Mouse (Mus musculus) limb, embryonic 12.5 days (tissue): ENCODE measurements around the gene Dcakd. TPM values are rescaled to one million over a fixed set of nuclear protein-coding genes. Genes with fewer than 3 reads are reported as not detected.
A peak's percentile ranks its signal among the peaks of the same experiment; 100 is the strongest.

Experiments used
- ATAC-seq: fragments of 200-750 bp; cut with Nextera tagmentation; 2 replicates; pipeline ENCODE4 v1.8.0; 2017; ENCODE audit warnings: low read depth, moderate TSS enrichment; ENCODE audit not compliant: insufficient number of reproducible peaks, insufficient read depth, low FRiP score, low TSS enrichment
- H3K27ac ChIP-seq: fragments of 300-500 bp; sonication (generic); 2 replicates; pipeline ENCODE4 v1.5.1; 2016; ENCODE audit warnings: mild to moderate bottlenecking, moderate library complexity
- H3K27me3 ChIP-seq: fragments of 300-500 bp; sonication (generic); 2 replicates; pipeline ENCODE4 v1.6.1; 2016; ENCODE audit warnings: mild to moderate bottlenecking, moderate library complexity
- H3K36me3 ChIP-seq: fragments of 300-500 bp; sonication (generic); 2 replicates; pipeline ENCODE4 v1.6.1; 2016; ENCODE audit warnings: mild to moderate bottlenecking, moderate library complexity
- H3K4me1 ChIP-seq: fragments of 300-500 bp; sonication (generic); replicated peaks from 2 replicates; pipeline ENCODE4 v1.6.1; 2016
- H3K4me2 ChIP-seq: fragments of 300-500 bp; sonication (generic); 2 replicates; pipeline ENCODE4 v1.6.1; 2016; ENCODE audit warnings: mild to moderate bottlenecking, moderate library complexity
- H3K4me3 ChIP-seq: fragments of 300-500 bp; sonication (generic); replicated peaks from 2 replicates; pipeline ENCODE4 v1.5.1; 2016; ENCODE audit warnings: mild to moderate bottlenecking
- H3K9ac ChIP-seq: fragments of 300-500 bp; sonication (generic); replicated peaks from 2 replicates; pipeline ENCODE4 v1.6.1; 2016; ENCODE audit warnings: mild to moderate bottlenecking, moderate library complexity
- H3K9me3 ChIP-seq: fragments of 300-500 bp; sonication (generic); 2 replicates; pipeline ENCODE4 v1.6.1; 2016; ENCODE audit warnings: mild to moderate bottlenecking, moderate library complexity
- WGBS: fragments of 180-500 bp; shearing (Covaris S2); methylation state at CpG from one replicate; pipeline ENCODE4 v1.1.7; 2016; 5-methylcytosine and 5-hydroxymethylcytosine counted together
- polyA plus RNA-seq: library from polyadenylated mRNA; unstranded; fragments of >200 nt; fragmentation: Nextera tagmentation; extraction: Ambion mirVana; gene quantifications from 2 replicates; pipeline ENCODE4 v1.2.1, GENCODE M21; 2016

Dcakd gene
- polyA plus RNA-seq, 1 experiment from 2014 or later, result 167 TPM

DNA sequence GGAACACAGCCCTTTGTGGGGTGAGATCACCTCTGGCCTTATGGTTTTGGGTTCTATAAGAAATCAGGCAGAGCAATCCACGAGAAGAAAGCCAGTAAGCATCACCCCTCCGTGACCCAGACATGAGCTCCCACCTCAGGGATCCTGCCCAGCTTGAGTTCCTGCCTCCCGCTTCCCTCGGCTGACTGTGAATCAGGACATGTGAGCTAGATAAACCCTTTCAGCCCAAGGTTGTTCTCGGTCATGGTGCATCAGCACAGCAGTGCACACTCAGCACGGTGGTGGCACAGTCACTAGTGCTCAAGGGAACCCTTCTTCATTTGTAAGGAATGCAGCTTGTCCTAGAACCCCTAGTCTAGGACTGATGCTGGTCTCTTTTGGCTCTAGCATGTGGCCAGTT is 9.3 kb downstream of the Dcakd start:
- Histone ChIP-seq H3K9me3 (no peaks in the 10 kb centered on the region), H3K27me3 (no peaks in the 10 kb centered on the region), H3K4me3 (no peak overlapping the region), H3K4me2 (no peak overlapping the region), H3K4me1 (peaks cover 23% of the 10 kb centered on the region), H3K36me3 (peaks cover 23% of the 10 kb centered on the region), H3K27ac (peak overlapping the region; percentile 41; the same call in 1 of the 2 replicates), H3K9ac (no peak overlapping the region)
- no peak for ATAC-seq
- WGBS, result 74% methylated on average over 6 of the region's 6 CpGs

- WGBS, result 72% methylated on average over 9 of the region's 9 CpGs
- no peak for ATAC-seq
- H3K4me2 ChIP-seq, result no peak overlapping the region
- H3K4me1 ChIP-seq, result peaks cover 23% of the 10 kb centered on the region
- no peaks in the 10 kb centered on the region for H3K9me3 ChIP-seq
- no peak overlapping the region for H3K9ac ChIP-seq
- 0 out of 2 replicates have a peak overlapping the region, but pooled peaks have one; percentile 17 for H3K27ac ChIP-seq
- H3K36me3 ChIP-seq, result peaks cover 30% of the 10 kb centered on the region
- H3K4me3 ChIP-seq, result no peak overlapping the region
- H3K27me3 ChIP-seq, result no peaks in the 10 kb centered on the region
Observed at GRCm38 (mm10) chr11:103017661-103018060, 10.5 kb downstream of the Dcakd start.

GRCm38 (mm10) chr11:103016930-103017329 is 11.2 kb downstream of the Dcakd start:
- Histone ChIP-seq H3K4me3 (peak overlapping the region; percentile 68), H3K4me2 (peak overlapping the region; percentile 77), H3K27ac (peak overlapping the region; percentile 95), H3K9ac (peak overlapping the region; percentile 90), H3K4me1 (peaks cover 23% of the 10 kb centered on the region), H3K36me3 (peaks cover 32% of the 10 kb centered on the region), H3K27me3 (no peaks in the 10 kb centered on the region), H3K9me3 (no peaks in the 10 kb centered on the region)
- ATAC-seq, result peak; percentile 96
- under 1% methylated on average over 40 of the region's 41 CpGs for WGBS

- Histone ChIP-seq H3K27ac (peak overlapping the region; percentile 95), H3K4me3 (peak overlapping the region; percentile 68), H3K4me2 (peak overlapping the region; percentile 77), H3K36me3 (peaks cover 38% of the 10 kb centered on the region), H3K4me1 (peaks cover 23% of the 10 kb centered on the region), H3K9me3 (no peaks in the 10 kb centered on the region), H3K27me3 (no peaks in the 10 kb centered on the region), H3K9ac (peak overlapping the region; percentile 90)
- 50% methylated on average over 27 of the region's 27 CpGs for WGBS
- no peak for ATAC-seq
Observed at GRCm38 (mm10) chr11:103015881-103016825, 12.0 kb downstream of the Dcakd start.

- Histone ChIP-seq H3K4me3 (no peak overlapping the region), H3K36me3 (peaks cover 74% of the 10 kb centered on the region), H3K9me3 (no peaks in the 10 kb centered on the region), H3K27me3 (no peaks in the 10 kb centered on the region), H3K9ac (no peak overlapping the region), H3K27ac (no peak overlapping the region), H3K4me2 (no peak overlapping the region), H3K4me1 (peaks cover 20% of the 10 kb centered on the region)
- no peak for ATAC-seq
- 94% methylated on average over 2 of the region's 2 CpGs for WGBS
Observed at GRCm38 (mm10) chr11:103011206-103011497, 17.0 kb downstream of the Dcakd start.

GRCm38 (mm10) chr11:103010454-103011205 is 17.5 kb downstream of the Dcakd start:
- Histone ChIP-seq H3K36me3 (peaks cover 73% of the 10 kb centered on the region), H3K4me2 (no peak overlapping the region), H3K27ac (no peak overlapping the region), H3K27me3 (no peaks in the 10 kb centered on the region), H3K9ac (no peak overlapping the region), H3K4me3 (no peak overlapping the region), H3K9me3 (no peaks in the 10 kb centered on the region), H3K4me1 (peaks cover 15% of the 10 kb centered on the region)
- no peak for ATAC-seq
- 93% methylated on average over 13 of the region's 13 CpGs for WGBS

- Histone ChIP-seq H3K4me2 (no peak overlapping the region), H3K4me1 (0 out of 2 replicates have a peak, but pooled peaks cover 5% of the 10 kb centered on the region), H3K36me3 (peaks cover 72% of the 10 kb centered on the region), H3K9me3 (no peaks in the 10 kb centered on the region), H3K4me3 (no peak overlapping the region), H3K27me3 (no peaks in the 10 kb centered on the region), H3K27ac (no peak overlapping the region), H3K9ac (no peak overlapping the region)
- WGBS, result 94% methylated on average over 8 of the region's 8 CpGs
- no peak for ATAC-seq
Observed at GRCm38 (mm10) chr11:103009208-103009607, 18.9 kb downstream of the Dcakd start.

- H3K36me3 ChIP-seq, result peaks cover 74% of the 10 kb centered on the region
- 91% methylated on average over 7 of the region's 7 CpGs for WGBS
- H3K27ac ChIP-seq, result no peak overlapping the region
- H3K9ac ChIP-seq, result 0 out of 2 replicates have a peak overlapping the region, but pooled peaks have one; percentile 18
- 0 out of 2 replicates have a peak, but pooled peaks cover 6% of the 10 kb centered on the region for H3K4me1 ChIP-seq
- no peak overlapping the region for H3K4me3 ChIP-seq
- H3K27me3 ChIP-seq, result no peaks in the 10 kb centered on the region
- no peak; the same call in 1 of the 2 replicates for ATAC-seq
- H3K4me2 ChIP-seq, result no peak overlapping the region
- no peaks in the 10 kb centered on the region for H3K9me3 ChIP-seq
Observed at GRCm38 (mm10) chr11:103008558-103008957, 19.6 kb downstream of the Dcakd start.

DNA sequence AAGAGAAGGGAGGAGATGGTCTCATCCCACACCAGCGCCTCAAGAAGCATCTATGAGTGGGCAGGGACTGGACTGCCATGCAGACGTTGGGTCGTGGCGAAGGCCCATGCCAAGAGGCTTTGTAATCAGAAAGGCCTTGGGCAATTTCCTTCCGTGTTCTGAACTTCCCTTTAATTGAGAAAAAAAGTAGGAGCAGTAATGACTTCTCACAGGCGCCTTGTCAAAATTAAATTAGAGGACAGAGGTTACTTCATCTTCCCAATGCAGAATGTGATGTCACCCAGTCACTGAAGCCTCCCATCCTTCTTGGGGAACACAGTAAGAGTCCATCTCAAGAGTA is 21.2 kb downstream of the Dcakd start:
- no peaks in the 10 kb centered on the region for H3K27me3 ChIP-seq
- no peak overlapping the region for H3K9ac ChIP-seq
- ATAC-seq, result no peak
- H3K4me1 ChIP-seq, result 0 out of 2 replicates have a peak, but pooled peaks cover 8% of the 10 kb centered on the region
- no peak overlapping the region for H3K27ac ChIP-seq
- WGBS, result 79% methylated on average over 6 of the region's 6 CpGs
- no peak overlapping the region for H3K4me3 ChIP-seq
- no peak overlapping the region for H3K4me2 ChIP-seq
- peaks cover 75% of the 10 kb centered on the region for H3K36me3 ChIP-seq
- no peaks in the 10 kb centered on the region for H3K9me3 ChIP-seq

- Histone ChIP-seq H3K36me3 (peaks cover 73% of the 10 kb centered on the region), H3K9me3 (no peaks in the 10 kb centered on the region), H3K4me1 (0 out of 2 replicates have a peak, but pooled peaks cover 8% of the 10 kb centered on the region), H3K9ac (no peak overlapping the region), H3K4me2 (no peak overlapping the region), H3K27me3 (no peaks in the 10 kb centered on the region), H3K4me3 (no peak overlapping the region), H3K27ac (no peak overlapping the region)
- no peak for ATAC-seq
- WGBS, result 86% methylated on average over 7 of the region's 7 CpGs
Observed at GRCm38 (mm10) chr11:103006286-103007000, 21.7 kb downstream of the Dcakd start.
